Mouse (Mus musculus) midbrain, postnatal 0 days (tissue): ENCODE data around the gene Adora2a. TPM values are rescaled to one million over a fixed set of nuclear protein-coding genes. Genes with fewer than 3 reads are reported as not detected.

Experiments used
- ATAC-seq: fragments of 200-750 bp; cut with Nextera tagmentation; 2 replicates; pipeline ENCODE4 v1.8.0; 2017; ENCODE audit warnings: moderate number of reproducible peaks, mild to moderate bottlenecking, moderate TSS enrichment, moderate library complexity; ENCODE audit not compliant: low FRiP score
- DNase-seq: peaks from one replicate; pipeline ENCODE4 v3.0.0-alpha.2; 2015; ENCODE audit warnings: low spot score
- H3K27ac ChIP-seq: fragments of 300-500 bp; sonication (generic); 2 replicates; pipeline ENCODE4 v1.5.1; 2014; ENCODE audit warnings: low read depth, mild to moderate bottlenecking, low read length, mixed read lengths
- H3K27me3 ChIP-seq: fragments of 300-500 bp; sonication (generic); 2 replicates; pipeline ENCODE4 v1.6.1; 2014; ENCODE audit warnings: low read length, control low read depth, mixed read lengths; ENCODE audit not compliant: insufficient read depth
- H3K36me3 ChIP-seq: fragments of 300-500 bp; sonication (generic); 2 replicates; pipeline ENCODE4 v1.6.1; 2014; ENCODE audit warnings: low read length, control low read depth, mixed read lengths; ENCODE audit not compliant: insufficient read depth
- H3K4me1 ChIP-seq: fragments of 300-500 bp; sonication (generic); 2 replicates; pipeline ENCODE4 v1.6.1; 2014; ENCODE audit warnings: mild to moderate bottlenecking, control low read depth, antibody characterized with exemption, low read length, mixed read lengths; ENCODE audit not compliant: insufficient read depth
- H3K4me2 ChIP-seq: fragments of 300-500 bp; sonication (generic); 2 replicates; pipeline ENCODE4 v1.6.1; 2014; ENCODE audit warnings: low read depth, mild to moderate bottlenecking, low read length, mixed read lengths; ENCODE audit not compliant: poor library complexity, severe bottlenecking
- H3K4me3 ChIP-seq: fragments of 300-500 bp; sonication (generic); 2 replicates; pipeline ENCODE4 v1.5.1; 2014; ENCODE audit warnings: low read depth, mild to moderate bottlenecking, low read length, moderate library complexity
- H3K9ac ChIP-seq: fragments of 300-500 bp; sonication (generic); replicated peaks from 2 replicates; pipeline ENCODE4 v1.6.1; 2014; ENCODE audit warnings: mild to moderate bottlenecking, low read length, moderate library complexity, mixed read lengths; ENCODE audit not compliant: poor library complexity, severe bottlenecking
- H3K9me3 ChIP-seq: fragments of 300-500 bp; sonication (generic); 2 replicates; pipeline ENCODE4 v1.6.1; 2016; ENCODE audit warnings: low read length, control low read depth
- CTCF ChIP-seq: IDR thresholded peaks from 2 replicates; pipeline ENCODE4 v1.5.1; 2016; ENCODE audit warnings: antibody characterized with exemption, mild to moderate bottlenecking
- WGBS: fragments of 180-500 bp; shearing (Covaris S2); extraction: QIAGEN DNeasy Blood & Tissue Kit; methylation state at CpG from one replicate; pipeline ENCODE4 v1.1.7; 2014; 5-methylcytosine and 5-hydroxymethylcytosine counted together
- polyA plus RNA-seq: library from polyadenylated mRNA; unstranded; fragments of >200 nt; fragmentation: Nextera tagmentation; extraction: Ambion mirVana; gene quantifications from 2 replicates; pipeline ENCODE4 v1.2.1, GENCODE M21; 2015
- total RNA-seq: library from RNA; depleted of rRNA; stranded (reverse); fragments of >200 nt; gene quantifications from 2 replicates; pipeline ENCODE4 v1.2.3, GENCODE M21; 2014

Gene Adora2a
- total and polyA plus RNA-seq, 2 experiments from 2014 or later: 1.7 to 4.3 TPM

DNA sequence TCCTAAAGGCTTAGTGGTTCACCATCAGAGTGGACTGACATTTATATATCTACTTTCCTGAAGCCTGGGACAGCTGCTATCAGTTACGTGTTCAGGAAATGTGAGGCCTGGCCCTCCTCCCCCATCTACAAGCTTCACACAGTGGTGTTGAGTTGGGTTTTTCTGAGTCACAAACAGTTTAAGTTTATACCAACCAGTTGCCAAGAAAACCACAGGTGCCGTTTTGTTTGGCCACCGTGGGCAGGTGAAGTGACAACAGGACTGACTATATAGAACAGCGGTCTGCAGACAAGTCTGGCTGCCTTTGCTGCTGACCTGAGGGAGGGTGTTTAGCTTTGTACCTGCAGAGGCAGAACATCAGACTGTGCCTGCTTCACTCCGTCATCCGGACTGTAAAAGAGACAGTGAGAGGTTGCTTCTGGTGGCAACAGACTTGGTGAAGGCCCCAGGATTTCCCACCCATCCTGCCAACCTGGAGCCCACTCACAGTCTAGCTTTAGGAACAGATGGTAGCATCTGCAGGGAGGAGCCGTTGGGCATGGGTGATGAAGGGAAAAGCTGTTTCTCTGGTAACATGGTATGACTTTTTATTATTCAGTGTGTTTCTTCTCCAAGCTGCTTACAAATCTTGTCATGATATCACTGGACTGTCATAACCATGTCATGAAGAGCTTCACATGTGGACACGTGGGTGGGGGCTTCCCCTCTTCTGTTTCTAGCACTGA is 13.2 kb upstream of the Adora2a start:
- Histone ChIP-seq H3K27ac (peak overlapping the region; percentile 32; the same call in 1 of the 2 replicates), H3K4me2 (no peak overlapping the region), H3K27me3 (no peaks in the 10 kb centered on the region), H3K36me3 (peaks cover 29% of the 10 kb centered on the region), H3K9ac (no peak overlapping the region), H3K4me1 (no peaks in the 10 kb centered on the region), H3K9me3 (no peaks in the 10 kb centered on the region), H3K4me3 (no peak overlapping the region)
- 0 out of 2 replicates have a peak, but pooled peaks have one; percentile 31 for ATAC-seq
- no peak for TF ChIP-seq CTCF
- peak; percentile 34 for DNase-seq
- 81% methylated on average over 8 of the region's 8 CpGs for WGBS

DNA sequence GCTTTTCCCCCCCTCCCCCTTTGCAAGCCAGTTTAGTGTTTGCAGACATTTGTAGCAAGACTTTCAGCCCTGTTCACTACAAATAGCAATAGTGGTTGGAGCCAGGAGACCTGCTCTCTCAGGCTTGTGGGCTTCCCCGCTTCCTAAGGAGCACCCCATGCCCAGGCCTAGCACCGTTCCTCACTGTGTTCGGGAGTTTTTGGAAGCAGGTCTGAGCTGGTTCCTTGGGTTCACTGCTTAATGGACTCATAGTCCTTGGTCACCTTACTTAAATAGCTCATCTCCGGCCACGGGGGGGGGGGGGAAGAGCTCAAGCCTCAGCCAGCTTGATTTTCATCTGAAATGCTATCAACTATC is 12.7 kb upstream of the Adora2a start:
- Histone ChIP-seq H3K4me1 (no peaks in the 10 kb centered on the region), H3K36me3 (peaks cover 35% of the 10 kb centered on the region), H3K4me3 (no peak overlapping the region), H3K9ac (no peak overlapping the region), H3K4me2 (no peak overlapping the region), H3K9me3 (no peaks in the 10 kb centered on the region), H3K27me3 (no peaks in the 10 kb centered on the region), H3K27ac (peak overlapping the region; percentile 32; the same call in 1 of the 2 replicates)
- TF ChIP-seq CTCF: no peak
- ATAC-seq (no peak), DNase-seq (no peak)
- 93% methylated on average over 5 of the region's 5 CpGs for WGBS

DNA sequence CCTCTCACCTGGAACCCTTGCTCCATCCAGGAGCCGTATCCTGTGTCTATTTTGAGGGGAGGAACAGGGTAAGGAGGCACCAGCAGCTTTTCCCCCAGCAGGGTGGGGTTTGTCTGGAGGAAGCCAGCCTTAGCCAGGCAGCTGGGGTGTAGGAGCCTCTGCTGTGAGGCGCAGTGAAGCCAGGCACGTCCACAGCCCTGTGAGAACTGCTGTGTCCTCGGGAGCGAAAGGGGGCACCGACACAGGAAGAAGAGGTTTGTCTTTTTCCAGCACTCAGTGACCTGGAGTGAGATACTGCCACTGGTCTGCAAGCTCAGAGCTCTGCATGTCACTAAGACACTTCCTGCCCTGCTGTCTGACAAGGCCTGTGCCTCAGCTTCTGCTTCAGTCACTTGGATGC is 12.3 kb upstream of the Adora2a start:
- Histone ChIP-seq H3K9ac (no peak overlapping the region), H3K36me3 (peaks cover 36% of the 10 kb centered on the region), H3K9me3 (no peaks in the 10 kb centered on the region), H3K27me3 (no peaks in the 10 kb centered on the region), H3K4me3 (no peak overlapping the region), H3K4me1 (no peaks in the 10 kb centered on the region), H3K27ac (peak overlapping the region; percentile 32; the same call in 1 of the 2 replicates), H3K4me2 (no peak overlapping the region)
- 57% methylated on average over 6 of the region's 6 CpGs for WGBS
- TF ChIP-seq CTCF: no peak
- DNase-seq (no peak), ATAC-seq (no peak)

DNA sequence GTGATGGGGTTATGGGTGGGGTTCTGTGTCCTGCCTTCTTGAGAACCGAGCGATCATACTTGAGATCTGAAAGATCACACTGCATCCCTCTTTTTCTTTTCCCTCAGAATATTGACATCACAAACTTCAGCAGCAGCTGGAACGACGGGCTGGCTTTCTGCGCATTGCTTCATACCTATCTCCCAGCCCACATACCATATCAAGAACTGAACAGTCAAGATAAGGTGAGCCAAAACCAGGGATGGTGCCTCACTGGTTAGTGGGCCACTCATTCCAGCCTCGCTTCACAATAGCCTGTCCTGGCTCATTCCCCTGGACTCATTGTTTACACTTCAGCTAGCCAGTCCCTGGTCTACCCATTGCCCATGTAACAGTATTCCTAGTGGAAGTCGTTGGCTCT is 9.5 kb upstream of the Adora2a start:
- H3K36me3 ChIP-seq: peaks cover 59% of the 10 kb centered on the region
- H3K27me3 ChIP-seq: no peaks in the 10 kb centered on the region
- H3K4me2 ChIP-seq: no peak overlapping the region
- no peak overlapping the region for H3K9ac ChIP-seq
- ATAC-seq: no peak
- no peaks in the 10 kb centered on the region for H3K4me1 ChIP-seq
- no peak for TF ChIP-seq CTCF
- no peak overlapping the region for H3K4me3 ChIP-seq
- H3K27ac ChIP-seq: no peak overlapping the region
- no peak for DNase-seq
- no peaks in the 10 kb centered on the region for H3K9me3 ChIP-seq
- 96% methylated on average over 7 of the region's 7 CpGs for WGBS

DNA sequence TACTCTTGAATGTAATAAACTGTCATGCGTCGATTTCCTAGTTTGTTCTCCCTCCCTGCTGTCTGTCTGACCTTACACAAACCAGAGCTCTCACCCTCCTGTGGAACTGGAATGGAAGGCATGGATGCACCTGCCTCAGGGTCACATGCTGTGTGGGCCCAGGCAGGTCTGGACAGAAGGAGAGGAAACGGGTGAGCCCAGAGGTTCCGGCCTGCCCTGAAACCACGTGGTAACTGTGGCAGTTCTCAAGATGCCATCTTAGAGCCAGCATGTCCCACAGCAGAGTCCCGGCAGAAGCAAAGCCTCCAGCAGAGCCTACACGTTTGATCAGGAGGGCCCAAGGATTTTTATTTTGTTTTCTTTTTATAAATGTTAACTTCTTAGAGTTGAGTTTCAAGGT is 4.3 kb upstream of the Adora2a start:
- TF ChIP-seq CTCF: no peak
- no peaks in the 10 kb centered on the region for H3K9me3 ChIP-seq
- H3K4me2 ChIP-seq: no peak overlapping the region
- H3K27ac ChIP-seq: no peak overlapping the region
- no peak for DNase-seq
- H3K36me3 ChIP-seq: peaks cover 46% of the 10 kb centered on the region
- ATAC-seq: no peak
- peaks cover 15% of the 10 kb centered on the region; the same call in 1 of the 2 replicates for H3K27me3 ChIP-seq
- WGBS: 84% methylated on average over 7 of the region's 7 CpGs
- H3K4me3 ChIP-seq: no peak overlapping the region
- no peak overlapping the region for H3K9ac ChIP-seq
- no peaks in the 10 kb centered on the region for H3K4me1 ChIP-seq

DNA sequence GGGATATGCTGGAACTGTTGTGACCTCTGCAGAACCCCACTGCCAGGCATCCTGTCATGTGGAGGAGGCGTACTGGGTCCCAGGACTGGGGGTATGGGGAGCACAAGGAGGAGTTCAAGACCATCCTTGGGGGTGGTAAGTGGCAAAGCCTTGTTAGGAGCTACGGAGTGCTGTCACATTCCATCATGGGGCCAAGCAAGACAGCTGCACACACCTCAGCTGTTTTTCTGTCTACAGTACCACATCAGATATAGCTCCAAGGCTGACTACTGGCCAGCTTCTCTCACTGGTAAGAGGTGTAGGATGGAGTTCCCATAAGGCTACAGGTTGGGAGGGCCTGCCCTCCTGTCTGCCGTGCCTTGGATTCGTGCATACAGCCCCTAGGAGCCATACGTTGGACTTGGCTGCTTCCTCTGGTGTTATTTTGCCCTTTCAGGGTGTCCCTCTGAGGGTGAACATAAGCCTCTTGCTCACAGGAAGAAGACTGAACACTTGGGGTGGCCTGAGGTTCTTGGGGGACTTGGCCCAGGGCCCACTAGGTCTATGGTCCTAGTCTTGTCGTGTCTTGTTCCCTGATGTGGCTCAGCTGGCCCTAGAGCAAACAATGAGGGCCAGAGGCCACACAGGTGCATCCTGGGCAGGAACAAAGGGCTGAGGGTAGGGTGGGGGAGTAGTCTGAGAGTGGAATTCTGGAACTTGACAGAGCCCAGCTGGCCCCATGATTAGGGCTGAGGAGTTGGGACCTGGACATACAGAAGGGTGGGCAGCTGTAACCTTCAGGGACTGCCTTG is 2.3 kb upstream of the Adora2a start:
- Histone ChIP-seq H3K4me2 (no peak overlapping the region), H3K4me3 (no peak overlapping the region), H3K27ac (no peak overlapping the region), H3K4me1 (no peaks in the 10 kb centered on the region), H3K36me3 (peaks cover 28% of the 10 kb centered on the region), H3K27me3 (peaks cover 33% of the 10 kb centered on the region), H3K9ac (no peak overlapping the region), H3K9me3 (no peaks in the 10 kb centered on the region)
- no peak for TF ChIP-seq CTCF
- WGBS: 73% methylated on average over 6 of the region's 6 CpGs
- DNase-seq (no peak), ATAC-seq (no peak)
